Mouse (Mus musculus): ENCODE data around the gene Smg6. TPM values are rescaled to one million over a fixed set of nuclear protein-coding genes. Genes with fewer than 3 reads are reported as not detected.

Smg6 gene
- polyA plus RNA-seq, 1 experiment = 39.3 TPM

- TF ChIP-seq CTCF (IDR thresholded peaks at IDR 0.05; ENCODE audit: borderline replicate concordance, extremely low read depth, insufficient read depth, insufficient read length) (no peak), POLR2A (IDR thresholded peaks at IDR 0.05; ENCODE audit: borderline replicate concordance, extremely low read depth, insufficient read depth, insufficient read length, poor library complexity, severe bottlenecking) (no peak)
- peak; percentile 46 for DNase-seq (ENCODE audit: low read depth)
Measured at GRCm38 (mm10) chr11:75184986-75185385, 259.4 kb downstream of the Smg6 start.

- no peak for DNase-seq (ENCODE audit: low read depth)
- TF ChIP-seq CTCF (IDR thresholded peaks at IDR 0.05; ENCODE audit: borderline replicate concordance, extremely low read depth, insufficient read depth, insufficient read length) = no peak
- TF ChIP-seq POLR2A (IDR thresholded peaks at IDR 0.05; ENCODE audit: borderline replicate concordance, extremely low read depth, insufficient read depth, insufficient read length, poor library complexity, severe bottlenecking) = no peak
Measured at GRCm38 (mm10) chr11:75189713-75190370, 264.2 kb downstream of the Smg6 start.

DNA sequence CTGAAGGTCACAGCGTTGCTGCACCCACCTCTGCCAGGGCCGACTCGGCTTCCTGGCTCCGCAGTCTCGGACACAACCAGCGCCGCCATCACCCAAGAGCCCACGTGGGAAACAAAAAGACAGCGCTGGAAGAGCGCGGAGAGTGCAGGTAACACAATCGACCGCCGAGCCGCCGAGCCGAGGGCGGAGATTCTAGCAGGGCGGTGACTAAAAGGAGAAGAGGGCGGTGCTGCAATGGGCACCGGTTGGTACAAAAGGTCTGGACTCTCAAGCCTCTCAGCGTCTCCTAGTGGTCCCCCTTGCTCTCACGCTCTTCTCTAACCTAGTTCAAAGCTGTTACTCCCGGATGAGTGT lies 264.7 kb downstream of the Smg6 start:
- TF ChIP-seq POLR2A (IDR thresholded peaks at IDR 0.05; ENCODE audit: borderline replicate concordance, extremely low read depth, insufficient read depth, insufficient read length, poor library complexity, severe bottlenecking) (peak; percentile 37; the same call in 1 of the 2 replicates), CTCF (IDR thresholded peaks at IDR 0.05; ENCODE audit: borderline replicate concordance, extremely low read depth, insufficient read depth, insufficient read length) (0 out of 2 replicates have a peak, but pooled peaks have one; percentile 23)

DNA sequence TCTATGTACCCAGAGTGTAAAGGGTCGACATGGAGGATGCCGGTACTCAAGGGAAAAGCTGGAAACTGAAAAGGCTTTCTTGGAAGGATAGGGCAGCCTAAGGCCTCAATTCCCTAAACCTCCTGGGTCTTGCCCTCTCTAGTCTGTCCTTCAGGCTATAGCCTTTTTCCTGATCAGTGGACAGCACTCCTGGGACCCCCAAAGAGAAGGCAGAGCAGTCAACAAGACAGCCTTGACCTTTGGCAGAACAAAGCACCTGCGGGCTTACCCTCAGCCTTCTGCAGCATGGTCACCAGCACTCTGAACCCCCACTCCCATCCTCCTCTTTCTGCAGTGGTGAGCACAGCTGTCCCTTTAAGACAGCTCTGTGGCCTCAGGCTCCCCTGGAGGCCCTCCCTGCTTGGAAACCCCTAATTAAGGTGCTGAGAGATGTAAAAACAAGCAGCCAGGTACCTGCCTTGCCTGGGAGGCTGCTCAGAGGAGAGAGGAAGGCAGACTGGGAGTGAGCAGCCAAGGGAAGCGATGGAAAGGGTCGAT lies 265.4 kb downstream of the Smg6 start, which contains the start of gene Dph1:
Gene Dph1 (minus strand): TSS at position 337 of the 537 bp plus-strand sequence.
- DNase-seq (ENCODE audit: low read depth) = no peak

More for the DNA sequence above, 264.7 kb downstream of the Smg6 start:
- peak; percentile 95 for DNase-seq (ENCODE audit: low read depth)

GRCm38 (mm10) chr11:75191841-75192240 lies 266.2 kb downstream of the Smg6 start:
- no peak for DNase-seq (ENCODE audit: low read depth)
- TF ChIP-seq POLR2A (IDR thresholded peaks at IDR 0.05; ENCODE audit: borderline replicate concordance, extremely low read depth, insufficient read depth, insufficient read length, poor library complexity, severe bottlenecking) = no peak
- no peak for TF ChIP-seq CTCF (IDR thresholded peaks at IDR 0.05; ENCODE audit: borderline replicate concordance, extremely low read depth, insufficient read depth, insufficient read length)

More for the DNA sequence above, 265.4 kb downstream of the Smg6 start, which contains the start of gene Dph1:
- TF ChIP-seq POLR2A (IDR thresholded peaks at IDR 0.05; ENCODE audit: borderline replicate concordance, extremely low read depth, insufficient read depth, insufficient read length, poor library complexity, severe bottlenecking) (no peak), CTCF (IDR thresholded peaks at IDR 0.05; ENCODE audit: borderline replicate concordance, extremely low read depth, insufficient read depth, insufficient read length) (no peak)

- TF ChIP-seq POLR2A (IDR thresholded peaks at IDR 0.05; ENCODE audit: borderline replicate concordance, extremely low read depth, insufficient read depth, insufficient read length, poor library complexity, severe bottlenecking) = no peak
- peak; percentile 80 for TF ChIP-seq CTCF (IDR thresholded peaks at IDR 0.05; ENCODE audit: borderline replicate concordance, extremely low read depth, insufficient read depth, insufficient read length)
- DNase-seq (ENCODE audit: low read depth) = peak; percentile 86
Measured at GRCm38 (mm10) chr11:75192336-75193214, 267.0 kb downstream of the Smg6 start.

DNA sequence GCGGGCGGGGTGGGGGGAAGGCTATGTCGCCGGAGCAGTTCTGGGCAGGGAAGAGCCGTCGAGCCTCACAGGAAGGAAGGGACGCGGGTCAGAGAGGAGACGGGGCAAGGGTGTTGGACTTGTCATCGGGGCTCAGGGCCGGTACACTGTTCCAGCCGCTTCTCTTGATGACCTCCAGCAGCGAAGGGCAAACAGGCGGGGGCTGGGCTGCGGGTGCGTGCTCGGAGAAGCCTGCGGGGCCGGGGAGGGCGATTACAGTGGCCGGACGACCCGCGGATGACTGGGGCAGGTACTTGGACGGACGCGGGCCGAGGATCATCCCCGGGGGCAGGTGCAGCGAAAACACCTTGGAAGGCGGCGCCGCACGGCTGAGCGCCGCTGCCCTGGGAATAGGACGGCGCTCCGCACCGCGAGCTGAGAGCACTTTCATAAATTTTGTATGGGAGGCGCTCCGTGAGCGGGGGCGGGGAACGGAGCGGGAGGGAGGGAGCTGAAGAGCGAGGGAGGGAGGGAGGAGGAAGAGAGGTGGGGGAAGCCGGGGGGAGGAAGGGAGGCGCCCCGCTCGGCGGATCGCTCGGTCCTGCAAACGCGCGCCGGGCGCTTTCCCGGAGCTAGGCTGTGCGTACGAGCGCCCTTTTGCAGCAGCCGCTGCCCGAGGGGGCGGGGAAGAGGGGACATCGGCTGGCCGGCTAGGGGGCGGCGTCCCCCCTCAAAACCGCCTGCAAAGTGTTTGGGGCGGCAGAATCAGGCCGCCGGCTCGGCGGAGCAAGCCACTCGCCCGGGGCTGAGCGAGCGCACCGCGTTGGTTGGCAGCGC lies 267.8 kb downstream of the Smg6 start, which contains the start of gene Rtn4rl1:
Gene Rtn4rl1 (plus strand): TSS at position 528 of the 816 bp plus-strand sequence.
- peak; percentile 39; the same call in 1 of the 2 replicates for TF ChIP-seq POLR2A (IDR thresholded peaks at IDR 0.05; ENCODE audit: borderline replicate concordance, extremely low read depth, insufficient read depth, insufficient read length, poor library complexity, severe bottlenecking)
- no peak for TF ChIP-seq CTCF (IDR thresholded peaks at IDR 0.05; ENCODE audit: borderline replicate concordance, extremely low read depth, insufficient read depth, insufficient read length)
- DNase-seq (ENCODE audit: low read depth) = peak; percentile 76

DNA sequence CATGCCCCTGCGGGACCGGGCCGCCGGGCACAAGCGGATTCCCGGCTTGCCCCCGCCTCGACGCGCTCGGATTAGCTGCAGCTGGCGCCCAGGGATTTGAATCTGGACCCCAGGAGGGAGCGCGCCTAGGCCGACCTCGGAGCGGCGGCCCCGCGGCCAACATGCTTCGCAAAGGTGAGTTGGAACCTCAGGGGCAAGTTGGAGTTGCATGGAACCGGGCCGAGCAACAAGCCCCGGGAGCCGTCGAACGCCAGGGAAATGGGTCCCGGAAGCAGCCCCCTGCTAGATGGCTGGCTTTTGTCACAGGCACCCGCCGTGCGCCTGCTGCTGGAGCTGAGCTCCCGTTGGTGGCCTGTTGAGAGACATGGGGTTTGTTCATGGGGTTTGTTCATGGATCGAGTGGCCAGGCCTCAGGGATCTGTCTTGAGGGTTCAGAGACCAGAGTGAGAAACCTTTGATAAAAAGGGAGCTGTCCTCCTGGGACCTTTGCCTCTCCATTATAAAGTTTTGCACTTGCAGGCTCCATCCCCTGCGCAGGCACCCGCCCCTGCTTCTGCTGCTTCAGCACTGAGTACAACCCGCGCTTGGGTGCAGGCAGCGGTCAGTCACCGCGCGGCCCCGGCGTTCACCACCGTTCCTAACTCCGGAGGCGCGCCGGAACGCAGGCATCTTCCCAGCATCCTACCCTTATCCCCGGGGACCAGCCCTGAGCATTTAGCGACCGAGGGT lies 268.7 kb downstream of the Smg6 start:
- TF ChIP-seq POLR2A (IDR thresholded peaks at IDR 0.05; ENCODE audit: borderline replicate concordance, extremely low read depth, insufficient read depth, insufficient read length, poor library complexity, severe bottlenecking) = no peak
- DNase-seq (ENCODE audit: low read depth) = no peak

- peak; percentile 86 for DNase-seq (ENCODE audit: low read depth)
- TF ChIP-seq POLR2A (IDR thresholded peaks at IDR 0.05; ENCODE audit: borderline replicate concordance, extremely low read depth, insufficient read depth, insufficient read length, poor library complexity, severe bottlenecking) (no peak), CTCF (IDR thresholded peaks at IDR 0.05; ENCODE audit: borderline replicate concordance, extremely low read depth, insufficient read depth, insufficient read length) (no peak)
Measured at GRCm38 (mm10) chr11:75194850-75195461, 269.3 kb downstream of the Smg6 start.

GRCm38 (mm10) chr11:75196131-75196530 lies 270.5 kb downstream of the Smg6 start:
- no peak for DNase-seq (ENCODE audit: low read depth)
- TF ChIP-seq POLR2A (IDR thresholded peaks at IDR 0.05; ENCODE audit: borderline replicate concordance, extremely low read depth, insufficient read depth, insufficient read length, poor library complexity, severe bottlenecking) (no peak), CTCF (IDR thresholded peaks at IDR 0.05; ENCODE audit: borderline replicate concordance, extremely low read depth, insufficient read depth, insufficient read length) (no peak)

All from brain, embryonic 14.5 days (tissue).